Mouse (Mus musculus) ES-E14 (cell line): ENCODE measurements at regions not wholly inside any gene's neighbourhood (a gene's known extent, or its start where the extent isn't known, plus 50 kb on each side); places are given as distances from the start of the nearest gene placed in this dataset.

Experiments
- MAFK ChIP-seq: IDR thresholded peaks from 2 replicates; pipeline ENCODE4 v1.6.1; 2014; ENCODE audit warnings: mild to moderate bottlenecking, low read depth, low read length, inconsistent platforms; ENCODE audit not compliant: insufficient read depth
- ZC3H11A ChIP-seq: IDR thresholded peaks from 2 replicates; pipeline ENCODE4 v1.6.1; 2012; ENCODE audit warnings: low read depth, mild to moderate bottlenecking, inconsistent platforms, low read length, borderline replicate concordance
- ZNF384 ChIP-seq: IDR thresholded peaks from 2 replicates; pipeline ENCODE4 v1.6.1; 2012; ENCODE audit warnings: low read depth, low read length, inconsistent platforms

GRCm38 (mm10) chr4:47947869-47948573 is 96.9 kb upstream of the Nr4a3 start:
- no peak for TF ChIP-seq MAFK
- no peak for TF ChIP-seq ZC3H11A
- no peak for TF ChIP-seq ZNF384
